Comparison of ENCODE assay signal across 16 mouse cellular contexts in the genomic region with DNA sequence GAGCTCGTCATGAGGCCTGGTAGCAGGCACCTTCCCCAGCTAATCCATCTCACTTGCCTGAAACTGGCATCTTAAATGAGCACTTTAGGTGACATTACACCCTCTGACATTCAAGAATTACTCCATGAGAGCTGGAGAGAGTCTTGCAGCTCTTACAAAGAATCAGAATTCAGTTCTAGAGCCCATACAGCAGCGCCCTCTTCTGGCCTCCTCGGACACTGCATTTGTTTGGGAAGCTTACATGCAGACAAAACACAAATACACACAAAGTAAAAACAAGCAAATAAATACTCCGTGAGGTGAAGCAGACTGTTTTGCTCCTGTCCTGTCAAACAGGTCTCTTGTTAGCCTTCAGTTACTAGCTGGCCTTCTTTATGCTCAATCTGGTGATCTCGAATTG. TPM values are rescaled to one million over a fixed set of nuclear protein-coding genes. Genes with fewer than 3 reads are reported as not detected.
DNase-seq lines count a peak whose midpoint lies in the region; ATAC-seq and TF ChIP-seq lines count a peak whose summit lies in the region.
"Not testable (repeated sequence)": the region's sequence is repeated elsewhere in the genome, so short reads cannot be mapped to it uniquely, and the experiment has no call there.
"Had no signal": no experiment of that assay in that cellular context is flagged by ENCODE, and none has a peak within 500 bp of the region (broad histone marks: within the 10 kb centered on the region; RNA-seq: fewer than 3 reads in every experiment).

No protein-coding gene starts in this region.

- ATAC-seq in forebrain, postnatal 0 days; intestine, postnatal 0 days: not testable (repeated sequence)

- H3K4me3 ChIP-seq in forebrain, postnatal 0 days (ENCODE audit: low read depth, low read length); intestine, postnatal 0 days (ENCODE audit: low read depth, low read length): not testable (repeated sequence)

- H3K27ac ChIP-seq in forebrain, postnatal 0 days (ENCODE audit: low read depth, low read length); intestine, postnatal 0 days (ENCODE audit: low read depth, low read length): not testable (repeated sequence)

- H3K9me3 ChIP-seq in forebrain, postnatal 0 days (ENCODE audit: low read length); intestine, postnatal 0 days (ENCODE audit: control insufficient read depth): not testable (repeated sequence)

- not testable (repeated sequence) for H3K36me3 ChIP-seq in forebrain, postnatal 0 days (ENCODE audit: insufficient read depth); intestine, postnatal 0 days (ENCODE audit: control insufficient read depth, insufficient read depth)

- H3K9ac ChIP-seq in forebrain, postnatal 0 days; intestine, postnatal 0 days (ENCODE audit: low read depth, low read length): not testable (repeated sequence)

- H3K4me1 ChIP-seq in forebrain, postnatal 0 days (ENCODE audit: insufficient read depth); intestine, postnatal 0 days (replicated peaks; ENCODE audit: control insufficient read depth, insufficient read depth, low read length): not testable (repeated sequence)

- peak; percentile 51 for TF ChIP-seq CTCF in forebrain, postnatal 0 days (IDR thresholded peaks at IDR 0.05; ENCODE audit: low read depth)
- TF ChIP-seq CTCF in intestine, postnatal 0 days (IDR thresholded peaks at IDR 0.05; ENCODE audit: low read depth): peak; percentile 69

- 49% methylated on average over 5 of the region's 5 CpGs for WGBS in forebrain, postnatal 0 days
- 49% methylated on average over 5 of the region's 5 CpGs for WGBS in intestine, postnatal 0 days

- DNase-seq in 416B (ENCODE audit: low read depth): peak; percentile 66
- DNase-seq in MEL-GATA-1-ER (ENCODE audit: extremely low read depth, low read depth): peak; percentile 2
- DNase-seq in cerebellum, postnatal 10 days: peak; percentile 9 to 16
- peak; percentile 41 for DNase-seq in forebrain, postnatal 0 days
- DNase-seq in liver: peak; percentile 11
- peak; percentile 5 for DNase-seq in naive thymus-derived CD4-positive, alpha-beta T cell, adult 2 months (ENCODE audit: low read depth)
- peak; percentile 8 for DNase-seq in thymus, postnatal 14 days

- not testable (repeated sequence) for H3K27me3 ChIP-seq in forebrain, postnatal 0 days (ENCODE audit: insufficient read depth, low read length); intestine, postnatal 0 days (replicated peaks; ENCODE audit: control insufficient read depth, insufficient read depth, low read length)

- not testable (repeated sequence) for H3K4me2 ChIP-seq in forebrain, postnatal 0 days (ENCODE audit: low read depth); intestine, postnatal 0 days (replicated peaks; ENCODE audit: low read depth)

RNA-seq across cellular contexts. Expression of a gene that starts 16.4 kb away (rescaled TPM):
- not detected in 2 replicates for total RNA-seq in forebrain, postnatal 0 days (2014; rRNA removed)
- 0.06 TPM in 1 of 2 replicates, not detected in the other for polyA plus RNA-seq in forebrain, postnatal 0 days (2015; fragmentation: Nextera tagmentation; extraction: Ambion mirVana)
- polyA plus RNA-seq in intestine, postnatal 0 days (2015; fragmentation: Nextera tagmentation; extraction: Ambion mirVana): 3.3 and 4.0 TPM in 2 replicates
- total RNA-seq: gastrocnemius, adult 18-20 months; hematopoietic stem cell, adult 5-6 weeks; neutrophil, adult 5-6 weeks had no signal
- polyA plus RNA-seq: C2C12; heart, embryonic 10.5 days; limb, embryonic 13.5 days; midbrain, embryonic 15.5 days had no signal

RNA-seq across cellular contexts. Expression of a gene that starts 17.0 kb away (rescaled TPM):
- total RNA-seq in forebrain, postnatal 0 days (2014; rRNA removed): not detected in 2 replicates
- not detected in 2 replicates for polyA plus RNA-seq in forebrain, postnatal 0 days (2015; fragmentation: Nextera tagmentation; extraction: Ambion mirVana)
- polyA plus RNA-seq in intestine, postnatal 0 days (2015; fragmentation: Nextera tagmentation; extraction: Ambion mirVana): 6.9 and 11.0 TPM in 2 replicates
- total RNA-seq: gastrocnemius, adult 18-20 months; hematopoietic stem cell, adult 5-6 weeks; neutrophil, adult 5-6 weeks had no signal
- polyA plus RNA-seq: C2C12; heart, embryonic 10.5 days; limb, embryonic 13.5 days; lung, embryonic 16.5 days; midbrain, embryonic 15.5 days had no signal

RNA-seq across cellular contexts. Expression of a gene that starts 50.1 kb away (rescaled TPM):
- total RNA-seq in forebrain, postnatal 0 days (2014; rRNA removed): 0.15 TPM in 1 of 2 replicates, not detected in the other
- polyA plus RNA-seq in forebrain, postnatal 0 days (2015; fragmentation: Nextera tagmentation; extraction: Ambion mirVana): 0.10 TPM in 1 of 2 replicates, not detected in the other
- polyA plus RNA-seq in intestine, postnatal 0 days (2015; fragmentation: Nextera tagmentation; extraction: Ambion mirVana): 7.9 and 10.1 TPM in 2 replicates
- total RNA-seq: gastrocnemius, adult 18-20 months; hematopoietic stem cell, adult 5-6 weeks; neutrophil, adult 5-6 weeks had no signal
- polyA plus RNA-seq: heart, embryonic 10.5 days; limb, embryonic 13.5 days; lung, embryonic 16.5 days; midbrain, embryonic 15.5 days had no signal

Comparison
In these comparisons a context has a peak if more than half of its experiments do, and no peak if none do; other contexts are left out.
1. DNase-seq: peak in every context shown above with its lines; median percentile 66 in 416B; 41 in forebrain, postnatal 0 days; 12 in cerebellum, postnatal 10 days; 11 in liver; 8 in thymus, postnatal 14 days; 5 in naive thymus-derived CD4-positive, alpha-beta T cell, adult 2 months; 2 in MEL-GATA-1-ER.